Mouse (Mus musculus) CH12.LX (cell line): ENCODE measurements around the gene Hinfp.

Experiments used
- EP300 ChIP-seq: IDR thresholded peaks from 2 replicates; pipeline ENCODE4 v1.6.1; 2011; ENCODE audit warnings: low read length, improper control_type of control experiment
- KAT2A ChIP-seq: IDR thresholded peaks from 2 replicates; pipeline ENCODE4 v1.6.1; 2012; ENCODE audit warnings: low read length, improper control_type of control experiment, inconsistent platforms; ENCODE audit not compliant: insufficient replicate concordance
- POLR2A ChIP-seq: IDR thresholded peaks from 2 replicates; pipeline ENCODE4 v1.6.1; 2011; ENCODE audit warnings: low read depth, mild to moderate bottlenecking, improper control_type of control experiment, low read length
- TBP ChIP-seq: conservative IDR thresholded peaks from 2 replicates; pipeline ENCODE4 v1.6.1; 2011; ENCODE audit warnings: low read depth, low read length, improper control_type of control experiment

DNA sequence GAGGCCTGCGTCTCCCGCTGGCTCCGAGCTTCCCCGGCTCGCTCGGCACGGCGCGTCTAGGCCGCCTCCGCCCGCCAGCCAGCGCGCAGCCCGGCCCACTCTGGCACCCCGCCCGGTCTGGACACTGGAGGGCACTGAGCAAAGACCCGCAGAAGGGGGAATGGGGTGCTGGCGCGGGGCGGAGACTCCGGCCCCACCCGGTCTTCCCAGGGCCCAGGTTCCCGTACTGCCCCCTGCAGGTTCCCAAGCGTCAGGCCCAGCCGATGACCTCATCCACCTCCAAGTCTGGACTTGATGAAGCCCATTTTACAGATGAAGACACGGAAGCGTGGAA lies 37.5 kb downstream of the Hinfp start:
- TF ChIP-seq KAT2A (no peak), POLR2A (peak; percentile 76), EP300 (no peak), TBP (no peak)
